Mouse (Mus musculus): Measurements from ENCODE around the gene Mri1.

The Mri1 gene

DNA sequence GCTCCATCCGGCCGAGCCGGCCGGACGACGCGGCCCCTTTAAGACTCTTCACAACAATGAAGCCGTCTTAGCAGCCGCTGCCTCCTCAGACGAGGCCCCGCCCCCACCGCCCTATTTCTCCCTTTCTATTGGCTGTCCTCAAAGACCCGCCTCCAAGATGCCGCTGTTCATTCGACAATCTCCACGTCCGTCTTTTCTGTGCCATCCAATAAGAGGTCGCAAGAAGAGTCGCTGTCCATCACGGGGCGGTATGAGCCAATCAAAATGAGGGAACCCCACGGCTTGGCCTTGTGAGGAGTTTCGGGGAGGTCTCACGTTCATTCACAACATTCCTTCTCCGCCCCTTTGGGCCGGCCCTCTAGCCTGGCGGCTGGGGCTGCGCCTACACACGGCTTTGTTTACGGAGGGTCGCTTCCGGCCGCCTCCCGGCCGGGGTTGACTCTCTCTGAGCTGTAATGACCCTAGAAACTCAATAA is 20.1 kb downstream of the Mri1 start, which contains the start of gene Zswim4:
Zswim4 (minus strand) TSS at position 58 of the 476 bp plus-strand sequence.
- DNase-seq (ENCODE audit: low read depth, low spot score): peak; percentile 99

DNA sequence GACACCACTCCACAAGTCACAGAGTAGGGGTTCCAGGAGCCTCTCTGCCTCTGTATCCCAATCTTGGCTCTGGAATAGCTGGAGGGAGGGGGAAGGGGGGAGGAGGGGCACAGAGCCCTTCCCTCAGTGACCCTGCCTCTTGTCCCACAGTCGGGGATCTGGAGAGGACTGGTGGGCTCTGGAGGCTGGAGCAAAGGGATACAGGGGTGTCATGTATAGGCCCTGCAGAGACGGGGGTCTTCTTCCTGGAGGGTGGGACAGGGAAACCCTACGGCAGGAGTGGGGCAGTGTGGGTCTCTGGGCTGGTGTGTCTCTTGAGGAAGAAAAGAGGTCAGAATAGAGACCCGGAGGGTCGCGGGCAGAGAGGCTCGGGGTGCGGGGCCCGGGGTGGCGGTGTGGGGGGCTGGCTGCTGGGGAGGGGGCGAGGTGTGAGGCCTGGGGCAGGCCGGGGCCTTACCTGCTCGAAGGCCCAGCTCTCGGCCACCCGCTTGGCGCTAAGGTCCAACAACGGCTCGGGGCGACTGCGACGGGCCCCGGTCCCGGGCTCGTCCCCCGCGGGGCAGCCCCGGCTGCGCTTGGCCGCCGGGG is 20.6 kb downstream of the Mri1 start:
- DNase-seq (ENCODE audit: low read depth, low spot score): no peak

DNA sequence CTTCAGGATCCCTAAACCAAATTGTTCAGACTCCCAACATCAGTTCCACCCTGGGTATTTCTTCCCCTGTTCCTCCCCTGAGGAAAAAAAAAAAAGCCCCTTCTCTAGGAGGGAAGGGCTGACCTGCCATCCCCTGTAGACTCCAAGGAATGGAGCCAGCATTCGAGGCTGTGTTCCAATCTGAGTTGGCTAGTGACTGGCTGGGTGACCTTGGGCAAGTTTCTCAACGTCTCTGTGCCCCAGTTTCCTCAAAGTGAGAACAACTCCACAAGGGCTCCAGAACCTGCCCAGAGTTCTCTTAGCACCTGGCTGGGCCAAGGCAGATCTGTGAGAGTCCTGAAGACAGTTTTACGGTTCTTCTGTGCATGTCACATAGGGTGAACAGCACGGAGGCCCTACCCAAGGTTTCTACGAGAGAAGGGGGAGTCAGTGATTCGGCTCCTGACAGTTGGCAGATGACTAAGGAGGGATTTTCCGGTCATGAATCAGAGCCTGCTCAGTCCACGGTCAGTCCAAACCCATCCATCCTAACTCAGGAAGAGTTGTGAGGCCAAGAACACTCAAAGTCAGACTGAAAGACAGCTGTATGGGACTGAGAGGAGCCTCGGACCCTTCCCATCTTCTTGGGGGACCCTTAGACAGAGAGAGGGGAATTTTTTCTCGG is 21.2 kb downstream of the Mri1 start:
- DNase-seq (ENCODE audit: low read depth, low spot score): peak; percentile 35

DNA sequence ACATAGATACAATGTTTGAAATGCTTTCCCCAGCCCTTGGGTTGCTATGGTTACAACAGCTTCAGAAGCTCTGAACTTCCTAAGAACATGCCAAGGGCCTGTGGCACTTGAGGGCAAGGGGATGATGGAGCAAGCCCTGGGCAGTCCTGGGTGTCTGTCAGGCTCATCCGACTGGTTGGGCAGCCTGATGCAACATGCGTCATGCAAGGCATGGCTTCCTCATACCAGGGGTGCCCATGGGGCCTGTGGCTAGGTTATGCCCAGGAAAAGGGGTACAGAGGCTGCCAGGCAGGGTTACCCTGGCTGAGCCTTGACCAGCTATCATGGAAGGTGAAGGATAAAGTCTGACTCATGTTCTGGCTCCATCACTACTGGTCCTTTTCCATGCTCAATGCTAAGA is 24.1 kb downstream of the Mri1 start:
- DNase-seq (ENCODE audit: low read depth, low spot score): no peak

DNA sequence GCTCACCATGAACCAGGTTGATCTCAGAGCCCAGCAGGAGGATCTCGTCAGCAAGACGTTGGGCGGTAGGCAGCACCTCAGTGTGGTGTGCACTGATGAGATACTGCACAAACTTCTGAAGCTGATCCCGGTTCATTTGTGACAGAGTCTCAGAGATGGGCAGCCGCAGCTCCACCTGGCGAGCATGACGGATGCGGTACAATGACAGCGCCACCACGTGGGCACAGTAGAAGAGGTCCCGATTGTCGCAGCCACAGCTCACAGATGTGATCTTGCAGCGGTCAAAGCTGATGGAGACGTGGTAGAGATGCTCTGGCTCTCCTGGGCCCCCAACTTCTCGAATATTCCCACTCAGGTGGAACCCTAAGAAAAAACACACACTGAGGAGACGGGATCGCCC is 26.4 kb downstream of the Mri1 start:
- DNase-seq (ENCODE audit: low read depth, low spot score): no peak

DNA sequence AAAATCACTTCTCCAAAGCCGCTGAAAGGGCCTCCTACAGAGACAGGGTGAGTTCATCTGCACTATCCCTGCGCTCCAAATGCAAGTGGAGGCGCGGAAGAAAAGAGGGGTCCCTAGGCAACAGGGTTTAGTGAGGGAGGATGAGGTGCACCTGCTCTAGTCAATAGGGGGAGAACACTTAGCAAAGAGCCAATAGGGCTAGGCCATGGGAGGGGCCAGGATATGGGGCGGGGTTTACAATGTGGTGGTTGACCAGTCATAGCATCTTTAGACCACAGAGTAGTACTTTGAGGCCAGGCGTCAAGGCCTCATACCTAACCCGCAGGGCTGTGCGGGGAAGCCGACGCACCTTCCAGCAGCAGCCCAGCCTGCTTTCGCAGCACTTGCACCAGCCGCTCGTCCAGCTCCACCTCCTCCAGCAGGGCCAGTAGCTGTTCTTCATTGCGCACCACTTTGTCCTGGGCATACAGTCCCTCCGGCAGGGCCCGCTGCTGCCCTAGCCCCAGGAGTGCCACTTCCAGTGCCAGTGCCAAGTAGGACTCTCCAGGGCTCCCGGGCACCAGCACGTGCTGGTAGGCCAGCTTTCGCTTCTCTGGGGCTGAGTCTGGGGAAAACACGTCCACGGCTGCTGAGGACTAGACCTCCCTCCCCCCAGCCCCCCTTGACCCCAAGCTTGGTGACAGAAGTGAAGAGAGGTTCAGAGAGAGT is 33.6 kb downstream of the Mri1 start:
- DNase-seq (ENCODE audit: low read depth, low spot score): no peak

DNA sequence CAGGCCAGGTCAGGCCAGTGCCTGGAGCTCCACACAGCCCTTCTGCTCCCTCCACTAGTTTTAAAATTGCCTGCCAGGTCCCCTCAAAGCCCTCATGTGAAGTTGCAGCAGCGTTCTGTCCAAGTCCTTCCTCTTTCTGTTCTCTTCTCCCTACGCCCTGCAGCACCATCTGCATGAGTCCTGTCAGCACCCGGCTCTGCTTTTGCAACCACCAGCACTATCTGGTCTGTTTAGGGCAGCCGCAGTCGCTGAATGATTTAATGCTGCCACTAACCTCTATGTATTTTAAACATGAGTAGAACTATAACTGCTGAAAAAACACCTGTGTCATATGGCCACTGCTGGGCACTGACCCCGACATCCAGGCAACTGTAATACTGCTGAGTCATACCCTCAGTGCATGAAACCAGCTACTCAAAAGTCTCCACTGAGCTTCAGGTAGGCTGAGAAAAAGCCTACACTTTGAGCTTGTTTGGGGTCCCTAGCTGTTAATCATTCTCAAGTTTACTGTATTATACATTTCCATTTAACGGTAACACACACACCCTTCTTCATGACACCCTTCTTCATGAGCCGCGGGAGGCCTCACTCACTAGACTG is 34.5 kb downstream of the Mri1 start:
- no peak for DNase-seq (ENCODE audit: low read depth, low spot score)

DNA sequence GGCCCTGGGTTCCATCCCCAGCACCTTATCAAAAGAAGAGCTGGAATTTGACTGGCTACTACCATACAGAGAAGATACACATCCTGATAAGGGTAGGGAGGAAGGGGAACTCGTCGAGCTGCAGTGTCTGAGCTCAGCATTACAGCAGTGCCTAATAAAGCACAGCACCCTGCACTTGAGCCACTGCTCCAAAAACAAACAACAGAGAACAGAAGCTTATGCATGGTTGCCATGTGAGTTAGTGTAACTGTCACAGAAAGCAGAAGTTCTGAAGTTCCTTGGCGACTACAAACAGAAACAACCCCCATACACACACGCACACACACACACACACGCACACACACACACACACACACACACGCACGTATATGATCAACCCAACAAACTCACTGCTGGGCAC is 37.0 kb downstream of the Mri1 start:
- no peak for DNase-seq (ENCODE audit: low read depth, low spot score)

DNA sequence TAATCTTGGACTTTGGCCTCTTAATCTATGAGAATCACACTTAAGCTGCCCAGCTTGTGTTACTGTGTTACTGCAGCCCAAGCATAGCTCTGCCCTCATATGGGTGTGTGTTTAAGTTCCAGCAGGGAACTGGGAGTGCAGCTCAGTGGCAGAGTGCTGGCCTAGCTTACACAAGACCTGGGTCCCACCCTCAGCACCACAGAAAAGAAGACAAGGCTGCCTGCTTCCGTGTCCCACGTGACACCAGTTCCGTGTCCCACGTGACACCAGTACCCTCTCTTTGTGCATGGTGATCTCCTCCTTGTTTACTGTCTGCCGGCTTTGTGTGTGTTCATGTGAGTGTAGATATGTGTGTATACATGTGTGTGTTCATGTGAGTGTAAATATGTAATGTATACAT is 39.0 kb downstream of the Mri1 start:
- no peak for DNase-seq (ENCODE audit: low read depth, low spot score)

DNA sequence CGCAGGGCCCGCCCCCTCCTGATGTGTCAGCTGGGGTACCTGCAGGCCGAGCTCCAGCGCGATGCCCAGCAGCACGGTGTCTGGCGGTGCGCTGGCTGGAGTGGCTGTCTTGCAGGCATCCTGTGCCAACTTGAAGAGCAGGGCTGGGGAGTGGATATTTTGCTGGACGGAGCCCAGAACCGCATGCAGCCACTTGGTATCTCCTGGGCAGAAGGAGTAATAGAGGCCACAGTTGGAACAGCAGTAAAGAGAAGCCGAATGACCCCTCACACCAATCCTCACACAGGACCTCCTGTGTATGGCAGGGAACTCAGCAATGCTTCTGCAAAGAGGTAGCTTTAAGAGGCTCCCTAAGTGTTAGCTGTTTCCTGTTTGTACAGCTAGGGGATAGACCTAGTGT is 39.9 kb downstream of the Mri1 start:
- no peak for DNase-seq (ENCODE audit: low read depth, low spot score)

DNA sequence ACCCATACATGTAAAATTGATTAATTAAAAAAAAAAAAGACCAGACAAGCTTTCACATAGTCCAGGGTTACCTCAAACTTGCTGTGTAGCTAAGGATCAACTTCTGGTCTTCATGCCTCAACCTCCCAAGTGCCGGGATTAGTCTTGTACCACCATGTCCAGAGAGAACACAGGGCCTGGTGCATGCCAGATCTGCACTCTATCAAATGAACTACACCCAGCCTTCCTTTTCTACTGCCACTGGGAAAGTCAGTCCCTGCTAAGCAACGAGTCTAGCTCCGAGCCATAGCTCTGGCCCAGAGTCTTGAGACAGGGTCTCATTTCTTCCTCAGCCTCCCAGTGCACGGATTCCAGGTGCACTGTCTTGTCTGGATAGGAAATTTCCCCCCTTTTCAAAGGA is 43.8 kb downstream of the Mri1 start:
- no peak for DNase-seq (ENCODE audit: low read depth, low spot score)

DNA sequence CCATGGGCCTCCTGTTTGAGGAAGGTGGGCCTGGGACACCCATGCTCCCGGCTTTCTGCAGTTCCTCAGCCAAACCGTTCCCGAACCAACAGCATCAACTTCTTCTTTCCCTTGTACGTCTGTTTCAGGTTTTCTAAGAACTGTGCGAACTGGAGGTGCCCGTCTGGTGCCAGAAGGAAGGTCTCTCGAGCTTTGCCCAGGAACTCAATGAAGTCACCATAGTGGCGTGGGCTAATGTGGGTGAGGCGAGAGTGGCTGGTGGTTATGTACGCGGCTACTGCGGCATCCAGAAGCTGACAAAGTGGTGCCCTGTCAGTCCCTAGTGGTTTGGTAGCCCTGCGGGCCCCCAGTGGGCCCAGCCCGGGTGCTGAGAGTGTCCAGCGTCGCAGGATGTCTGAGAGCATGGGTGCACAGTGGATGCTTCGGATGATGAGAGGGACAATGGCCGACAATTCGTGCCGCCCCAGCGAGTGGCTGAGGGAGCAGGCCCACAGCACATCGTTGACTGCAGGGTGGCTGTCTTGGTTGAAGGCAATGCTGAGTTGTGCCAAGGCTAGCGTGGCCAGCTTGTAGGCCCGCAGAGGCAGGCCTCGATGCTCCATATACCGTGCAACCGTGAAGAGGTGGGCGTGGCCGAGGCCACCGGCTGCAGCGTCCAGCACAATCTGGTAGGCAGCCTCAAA is 45.1 kb downstream of the Mri1 start:
- DNase-seq (ENCODE audit: low read depth, low spot score): no peak

DNA sequence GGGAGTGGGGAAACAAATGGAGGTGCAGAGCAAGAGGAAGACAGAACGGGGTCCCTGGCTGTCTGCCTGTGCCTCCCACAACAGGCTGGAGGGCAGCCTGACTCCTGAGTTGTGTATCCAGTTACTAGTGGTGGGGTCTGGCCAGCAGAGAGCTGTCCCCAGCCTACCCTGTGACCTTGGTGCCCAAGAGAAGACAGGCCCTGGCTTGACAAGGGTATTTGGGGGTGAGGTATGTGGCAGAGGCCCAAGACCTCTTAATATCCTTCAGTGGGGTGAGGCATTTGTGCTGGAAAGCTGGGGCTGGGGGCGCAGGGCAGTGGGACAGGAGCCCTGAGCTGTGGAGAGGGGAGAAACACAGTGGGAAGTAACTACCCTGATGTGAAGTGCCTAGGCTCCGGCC is 45.9 kb downstream of the Mri1 start:
- no peak for DNase-seq (ENCODE audit: low read depth, low spot score)

DNA sequence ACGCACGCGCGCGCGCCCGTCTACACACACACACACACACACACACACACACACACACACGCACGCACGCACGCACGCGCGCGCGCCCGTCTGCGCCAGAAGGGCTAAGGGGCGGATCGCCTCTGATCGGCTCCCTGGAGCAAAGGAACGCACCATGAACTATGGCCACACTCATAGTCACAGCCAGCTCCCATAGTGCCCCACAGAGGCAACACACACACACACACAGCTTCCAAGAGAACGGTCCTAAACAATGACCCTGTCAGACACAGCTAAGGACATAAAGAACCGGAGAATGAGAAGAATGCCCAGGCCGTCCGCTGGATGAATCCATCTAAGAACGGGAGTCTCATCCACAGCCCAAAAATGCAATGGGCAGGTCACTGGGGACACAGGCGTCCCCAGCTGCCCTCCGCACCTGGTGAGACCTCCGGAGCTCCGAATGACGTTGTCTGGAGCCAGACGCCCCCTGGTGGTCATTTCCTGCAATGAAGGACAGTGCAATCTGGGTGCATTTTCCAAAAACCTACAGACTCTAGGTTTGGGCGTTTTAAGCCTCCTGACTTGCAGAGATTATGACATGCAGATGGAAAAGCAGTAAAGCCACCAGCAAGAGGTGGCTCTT is 46.8 kb downstream of the Mri1 start:
- DNase-seq (ENCODE audit: low read depth, low spot score): peak; percentile 80

DNA sequence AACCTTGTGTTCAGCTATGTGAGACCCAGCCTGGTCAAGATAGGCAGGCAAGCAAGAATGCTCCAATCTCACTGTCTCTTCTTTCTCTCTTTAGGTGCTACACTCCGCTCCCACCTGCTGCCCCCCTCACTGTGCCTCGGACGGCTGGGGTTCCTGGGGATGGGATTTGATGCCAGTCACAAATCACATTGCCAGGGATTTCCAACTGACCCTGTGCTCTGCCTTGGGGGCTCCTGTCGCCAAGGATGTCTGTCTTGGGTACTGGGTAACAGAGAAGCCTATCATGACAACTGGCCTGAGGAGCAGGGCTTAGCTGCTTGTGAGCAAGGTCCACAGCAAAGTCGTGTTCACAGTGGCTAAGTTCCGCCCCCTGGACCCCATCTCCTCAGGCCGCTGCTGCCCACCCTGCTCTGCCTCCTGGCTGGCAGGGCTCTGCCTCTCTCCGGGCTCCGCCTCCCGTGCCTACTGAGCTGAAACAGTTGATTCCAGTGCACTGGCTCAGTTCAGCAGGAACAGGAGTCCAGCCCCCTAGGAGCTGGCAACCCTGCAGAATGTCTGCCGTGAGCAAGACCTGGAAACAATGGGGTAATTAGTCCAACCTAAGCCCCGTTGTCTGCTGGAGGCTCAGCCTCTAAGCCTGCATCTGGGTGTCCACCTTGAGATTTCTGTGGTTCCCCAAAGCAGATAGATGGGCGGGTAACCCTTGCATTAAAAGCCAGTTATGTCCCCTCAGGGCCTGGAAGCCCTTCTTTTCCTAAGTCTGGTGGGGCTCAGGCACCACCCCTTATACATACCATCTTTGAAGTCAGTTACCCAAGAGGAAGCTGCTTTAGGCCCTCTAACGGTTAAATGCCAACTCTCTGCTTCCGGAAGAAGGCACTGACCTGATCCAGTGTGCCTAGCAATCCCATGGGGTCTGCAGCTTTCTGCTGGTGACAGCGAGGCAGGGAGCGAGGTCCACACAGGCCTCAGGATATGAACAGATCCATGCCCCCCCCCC is 48.4 kb downstream of the Mri1 start:
- DNase-seq (ENCODE audit: low read depth, low spot score): no peak

DNA sequence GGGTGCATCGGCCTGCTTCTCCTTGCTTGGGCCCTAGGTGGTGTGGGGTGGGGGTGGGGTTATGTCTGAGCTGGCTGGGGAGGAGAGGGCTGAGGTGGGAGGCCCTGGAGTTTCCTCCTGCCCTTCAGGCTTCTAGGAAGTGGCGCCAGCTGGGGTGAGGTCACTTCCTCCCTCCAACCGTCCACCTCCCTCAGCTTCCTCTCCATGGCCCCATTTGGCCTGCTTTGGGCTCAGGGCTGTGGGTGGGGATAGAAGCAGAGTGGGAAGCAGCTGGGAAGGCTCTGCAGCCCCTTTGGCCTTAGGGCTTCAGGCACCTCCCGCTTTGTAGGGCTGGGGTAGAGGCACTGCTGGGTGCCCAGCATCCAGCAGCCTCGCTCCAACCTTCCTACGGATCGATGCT is 49.3 kb downstream of the Mri1 start:
- DNase-seq (ENCODE audit: low read depth, low spot score): peak; percentile 44

DNA sequence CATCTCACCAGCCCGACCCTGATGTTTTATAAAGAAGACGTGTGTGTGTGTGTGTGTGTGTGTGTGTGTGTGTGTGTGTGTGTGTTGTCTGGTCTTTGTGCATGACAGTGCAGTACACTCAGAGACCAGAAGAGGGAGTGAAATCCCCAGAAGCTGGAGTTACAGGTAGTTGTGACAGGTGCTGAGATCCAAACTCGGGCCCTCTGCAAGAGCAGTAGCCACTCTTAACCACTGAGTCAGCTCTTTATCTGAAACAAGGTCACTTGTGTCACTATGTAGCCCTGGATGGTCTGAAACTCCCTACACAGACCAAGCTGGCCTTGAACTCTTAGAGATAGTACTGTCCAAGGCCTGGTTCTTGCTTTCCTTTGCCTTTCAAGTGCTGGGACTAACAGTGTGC is 50.5 kb downstream of the Mri1 start:
- no peak for DNase-seq (ENCODE audit: low read depth, low spot score)

DNA sequence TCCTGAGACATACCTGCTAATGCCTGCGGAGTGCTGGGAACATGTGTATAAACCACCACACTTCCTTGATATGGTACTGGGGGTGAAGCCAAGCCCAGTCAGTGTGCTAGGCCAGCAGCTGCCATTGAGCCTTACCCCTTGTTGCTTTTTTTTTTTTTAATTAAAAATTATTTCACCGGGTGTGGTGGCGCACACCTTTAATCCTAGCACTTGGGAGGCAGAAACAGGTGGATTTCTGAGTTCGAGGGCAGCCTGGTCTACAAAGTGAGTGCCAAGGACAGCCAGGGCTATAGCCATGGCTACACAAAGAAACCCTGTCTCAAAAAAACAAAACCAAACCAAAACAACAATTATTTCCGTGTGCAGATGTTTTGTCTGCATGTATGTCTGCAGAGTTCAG is 52.1 kb downstream of the Mri1 start:
- no peak for DNase-seq (ENCODE audit: low read depth, low spot score)

DNA sequence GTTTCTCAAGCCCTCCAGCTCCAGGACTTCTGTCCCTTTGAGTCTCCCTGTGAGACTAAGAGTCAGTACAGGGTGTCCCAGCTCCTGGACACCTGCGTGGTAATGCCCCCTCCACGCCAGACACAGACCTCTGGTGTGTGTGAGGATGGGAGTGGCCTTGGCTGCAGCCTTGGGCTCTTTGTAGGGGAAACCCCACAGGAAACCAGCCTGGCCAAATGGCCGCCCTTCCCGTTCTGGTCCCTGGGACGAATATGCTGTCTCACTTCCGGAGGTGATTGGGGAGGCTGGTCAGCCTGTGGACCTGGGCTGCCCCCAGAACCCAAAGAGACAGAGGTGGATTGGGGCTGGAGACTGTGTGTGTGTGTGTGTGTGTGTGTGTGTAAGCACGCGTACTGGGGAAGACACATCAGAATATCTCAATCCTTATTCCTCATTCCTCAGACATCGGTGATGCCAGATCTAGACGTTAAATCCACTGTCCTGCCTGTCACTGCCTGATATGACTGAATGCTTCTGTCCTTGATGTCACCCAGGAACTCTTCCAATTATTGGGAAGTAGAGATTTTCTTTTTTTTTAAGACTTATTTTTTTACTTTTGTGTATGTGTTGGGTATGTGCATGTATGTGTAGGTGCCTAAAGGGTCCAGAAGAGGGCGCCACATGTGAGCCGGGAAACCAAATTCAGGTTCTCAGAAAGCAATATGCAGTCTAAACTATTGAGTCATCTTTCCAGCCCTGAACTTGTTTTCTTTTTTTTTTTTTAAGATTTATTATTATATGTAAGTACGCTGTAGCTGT is 53.0 kb downstream of the Mri1 start:
- peak; percentile 72 for DNase-seq (ENCODE audit: low read depth, low spot score)
